Mouse (Mus musculus) liver, embryonic 14.5 days (tissue): Measurements from ENCODE around the gene Spryd4. TPM values are rescaled to one million over a fixed set of nuclear protein-coding genes. Genes with fewer than 3 reads are reported as not detected.
A peak's percentile ranks its signal among the peaks of the same experiment; 100 is the strongest.
"Not testable (repeated sequence)": the region's sequence is repeated elsewhere in the genome, so short reads cannot be mapped to it uniquely, and the experiment has no call there.

ENCODE experiments used
- ATAC-seq: fragments of 200-750 bp; cut with Nextera tagmentation; 2 replicates; pipeline ENCODE4 v1.8.0; 2017; ENCODE audit warnings: moderate number of reproducible peaks, mild to moderate bottlenecking, moderate library complexity; ENCODE audit not compliant: insufficient read depth
- DNase-seq, 3 experiments: peaks; one replicate each; pipeline ENCODE4 v3.0.0-alpha.2; 2012 to 2013; ENCODE audit warnings: low read depth in 3 of 3, low spot score in 3 of 3
- H3K27ac ChIP-seq: fragments of 300-500 bp; sonication (generic); 2 replicates; pipeline ENCODE4 v1.5.1; 2014; ENCODE audit warnings: moderate library complexity, mild to moderate bottlenecking, control low read depth, inconsistent platforms
- H3K27me3 ChIP-seq: fragments of 300-500 bp; sonication (generic); 2 replicates; pipeline ENCODE4 v1.6.1; 2014; ENCODE audit warnings: mild to moderate bottlenecking, low read length, moderate library complexity; ENCODE audit not compliant: control insufficient read depth, insufficient read depth
- H3K36me3 ChIP-seq: fragments of 300-500 bp; sonication (generic); replicated peaks from 2 replicates; pipeline ENCODE4 v1.6.1; 2014; ENCODE audit warnings: low read depth; ENCODE audit not compliant: control insufficient read depth, insufficient read depth
- H3K4me1 ChIP-seq, 2 experiments: fragments of 200-500 bp in 1 of 2; fragments of 300-500 bp in 1 of 2; sonication (generic) in 1 of 2; replicated peaks; 2 replicates each; pipeline ENCODE4 v1.6.1; 2012 to 2014; ENCODE audit warnings: antibody characterized with exemption in 1 of 2, inconsistent platforms in 1 of 2, low read length in 1 of 2; ENCODE audit not compliant: control insufficient read depth in 2 of 2, insufficient read depth in 2 of 2
- H3K4me2 ChIP-seq: fragments of 300-500 bp; sonication (generic); 2 replicates; pipeline ENCODE4 v1.6.1; 2014; ENCODE audit warnings: low read depth, mild to moderate bottlenecking, control low read depth, moderate library complexity
- H3K4me3 ChIP-seq, 2 experiments: fragments of 200-500 bp in 1 of 2; fragments of 300-500 bp in 1 of 2; sonication (generic) in 1 of 2; 2 replicates each; pipeline ENCODE4 v1.5.1; 2012 to 2014; ENCODE audit warnings: low read depth in 2 of 2, low read length in 2 of 2, mild to moderate bottlenecking in 2 of 2, control low read depth in 1 of 2, inconsistent platforms in 1 of 2, moderate library complexity in 1 of 2; ENCODE audit not compliant: insufficient read depth in 1 of 2
- H3K9ac ChIP-seq: fragments of 300-500 bp; sonication (generic); replicated peaks from 2 replicates; pipeline ENCODE4 v1.6.1; 2014; ENCODE audit warnings: mild to moderate bottlenecking, control low read depth, moderate library complexity
- H3K9me3 ChIP-seq: fragments of 300-500 bp; sonication (generic); 2 replicates; pipeline ENCODE4 v1.6.1; 2016; ENCODE audit warnings: low read length, mixed read lengths; ENCODE audit not compliant: control insufficient read depth
- CTCF ChIP-seq: IDR thresholded peaks from 2 replicates; pipeline ENCODE4 v1.5.1; 2016; ENCODE audit warnings: antibody characterized with exemption, low read depth, control low read depth
- EP300 ChIP-seq: IDR thresholded peaks from 2 replicates; pipeline ENCODE4 v1.6.1; 2016; ENCODE audit warnings: antibody characterized with exemption, low read depth
- WGBS: fragments of 180-500 bp; shearing (Covaris S2); extraction: QIAGEN DNeasy Blood & Tissue Kit; methylation state at CpG from one replicate; pipeline ENCODE4 v1.1.7; 2014; ENCODE audit not compliant: insufficient replicate concordance; 5-methylcytosine and 5-hydroxymethylcytosine counted together
- polyA plus RNA-seq, 2 experiments: library from polyadenylated mRNA; depleted of rRNA in 1 of 2; stranded (reverse) in 1 of 2; unstranded in 1 of 2; fragments of >200 nt; fragmentation: Nextera tagmentation in 1 of 2; extraction: Ambion mirVana in 1 of 2; gene quantifications; 2 replicates each; pipeline versions ENCODE4 v1.2.1 to v1.2.3; 2012 to 2014

The Spryd4 gene
- polyA plus RNA-seq, 2 experiments, result 12.9 to 20.8 TPM

GRCm38 (mm10) chr10:128214981-128215380 is 3.4 kb upstream of the Spryd4 start:
- DNase-seq, result no peak
- WGBS, result 68% methylated on average over 5 of the region's 5 CpGs
- TF ChIP-seq CTCF (no peak), EP300 (no peak)
- Histone ChIP-seq H3K27me3 (no peaks in the 10 kb centered on the region), H3K9ac (no peak overlapping the region), H3K4me3 (no peak overlapping the region), H3K4me2 (no peak overlapping the region), H3K4me1 (peaks cover 26 to 27% of the 10 kb centered on the region in 2 experiments), H3K9me3 (no peaks in the 10 kb centered on the region), H3K36me3 (no peaks in the 10 kb centered on the region), H3K27ac (no peak overlapping the region)
- ATAC-seq, result no peak

- H3K27ac ChIP-seq, ATAC-seq, H3K4me3 ChIP-seq, H3K9me3 ChIP-seq, H3K27me3 ChIP-seq, H3K9ac ChIP-seq, DNase-seq, H3K36me3 ChIP-seq, H3K4me2 ChIP-seq: not testable (repeated sequence)
- 78% methylated on average over 4 of the region's 4 CpGs for WGBS
- H3K4me1 ChIP-seq, result peaks cover 21 to 23% of the 10 kb centered on the region in 2 experiments
These were observed 2.5 kb upstream of the Spryd4 start for GRCm38 (mm10) chr10:128214112-128214511.

GRCm38 (mm10) chr10:128212871-128213323 is 1.3 kb upstream of the Spryd4 start:
- peak overlapping the region; percentile 54 to 70 for H3K4me3 ChIP-seq
- DNase-seq (peak; percentile 43 to 69 (median 52)), ATAC-seq (peak; percentile 56; the same call in 1 of the 2 replicates)
- H3K9ac ChIP-seq, result peak overlapping the region; percentile 54
- peaks cover 13% of the 10 kb centered on the region in 2 experiments for H3K4me1 ChIP-seq
- H3K27me3 ChIP-seq, result no peaks in the 10 kb centered on the region
- WGBS, result under 1% methylated on average over 18 of the region's 18 CpGs
- no peaks in the 10 kb centered on the region for H3K36me3 ChIP-seq
- H3K4me2 ChIP-seq, result peak overlapping the region; percentile 97
- no peak overlapping the region for H3K27ac ChIP-seq
- H3K9me3 ChIP-seq, result no peaks in the 10 kb centered on the region
- TF ChIP-seq EP300, result no peak
- peak; percentile 83 for TF ChIP-seq CTCF

- Histone ChIP-seq H3K9ac (peak overlapping the region; percentile 75; the same call in 1 of the 2 replicates), H3K9me3 (no peaks in the 10 kb centered on the region), H3K4me3 (peak overlapping the region in 1 of 2 experiments; percentile 80; a peak in 2 of 4 replicates), H3K27ac (peak overlapping the region; percentile 42), H3K36me3 (no peaks in the 10 kb centered on the region), H3K27me3 (no peaks in the 10 kb centered on the region), H3K4me1 (peaks cover 13% of the 10 kb centered on the region in 2 experiments), H3K4me2 (peak overlapping the region; percentile 97)
- no peak for DNase-seq
- TF ChIP-seq EP300 (no peak), CTCF (no peak)
- WGBS, result 34% methylated on average over 6 of the region's 6 CpGs
- ATAC-seq, result no peak
These were observed 541 bp upstream of the Spryd4 start for GRCm38 (mm10) chr10:128212148-128212547.

GRCm38 (mm10) chr10:128210954-128211353 is 653 bp downstream of the Spryd4 start:
- Histone ChIP-seq H3K27me3 (no peaks in the 10 kb centered on the region), H3K36me3 (no peaks in the 10 kb centered on the region), H3K9ac (peak overlapping the region; percentile 75), H3K4me3 (peak overlapping the region; percentile 79 to 80), H3K4me2 (peak overlapping the region; percentile 97), H3K4me1 (peaks cover 13% of the 10 kb centered on the region in 2 experiments), H3K9me3 (no peaks in the 10 kb centered on the region), H3K27ac (no peak overlapping the region)
- 13% methylated on average over 14 of the region's 14 CpGs for WGBS
- TF ChIP-seq CTCF, result no peak
- TF ChIP-seq EP300, result no peak
- ATAC-seq (peak; percentile 12; the same call in 1 of the 2 replicates), DNase-seq (no peak)
